Mouse (Mus musculus) spleen, postnatal 14 days (tissue): ENCODE results near the gene Farsa.

ENCODE experiments used
- DNase-seq, 2 experiments: peaks; one replicate each; pipeline ENCODE4 v3.0.0; 2021 to 2022; ENCODE audit warnings: low spot score in 2 of 2

Gene Farsa

DNA sequence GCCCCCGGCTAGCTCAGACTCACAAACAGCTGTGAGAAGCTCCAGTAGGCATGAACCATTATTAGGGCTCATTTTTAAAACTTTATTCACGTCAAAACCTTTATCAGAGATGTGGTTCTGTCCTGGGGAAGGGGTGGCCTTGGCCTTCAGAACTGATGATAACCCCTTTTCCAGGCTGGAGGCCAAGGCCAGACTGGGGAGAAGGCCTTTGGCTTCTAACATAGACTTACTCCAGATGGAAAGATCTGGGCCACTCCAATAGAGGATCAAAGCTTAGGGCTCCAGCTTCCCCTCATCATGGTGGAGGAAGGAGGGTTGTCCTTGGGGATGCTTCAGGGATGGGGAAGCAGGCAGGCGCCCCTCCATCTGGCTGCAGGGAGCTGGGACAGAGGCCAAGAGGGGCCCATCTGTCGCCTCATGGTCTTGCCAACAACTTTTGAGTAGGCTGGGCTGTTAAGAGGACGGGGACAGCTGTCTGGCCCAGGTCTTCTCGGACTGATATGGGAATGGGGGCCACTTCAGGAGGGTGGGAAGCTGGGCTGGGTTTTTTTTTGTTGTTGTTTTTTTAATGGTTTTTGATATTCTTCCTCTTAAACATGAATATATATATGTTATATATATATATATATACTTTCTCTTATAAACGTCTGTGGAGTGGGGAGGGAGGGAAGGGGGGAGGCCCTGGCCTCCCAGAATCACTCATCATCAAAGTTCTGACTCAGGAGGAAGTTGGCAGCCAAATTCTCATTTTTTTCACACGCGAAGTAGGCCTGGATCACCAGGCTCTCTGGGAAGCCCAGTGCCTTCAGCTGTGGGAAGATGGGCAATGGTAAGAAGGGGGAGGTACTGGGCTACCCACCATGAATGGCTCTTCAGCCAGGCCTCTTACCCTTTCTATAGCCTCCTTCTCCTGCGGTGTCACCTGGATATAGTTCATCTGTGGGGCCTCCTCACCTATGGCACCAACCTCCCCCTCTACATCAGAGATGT is 21.6 kb upstream of the Farsa start:
- no peak for DNase-seq

- no peak for DNase-seq
These were observed 19.5 kb upstream of the Farsa start for GRCm38 (mm10) chr8:84837149-84837911.

- no peak for DNase-seq
These were observed 18.8 kb upstream of the Farsa start for GRCm38 (mm10) chr8:84837912-84838470.

DNA sequence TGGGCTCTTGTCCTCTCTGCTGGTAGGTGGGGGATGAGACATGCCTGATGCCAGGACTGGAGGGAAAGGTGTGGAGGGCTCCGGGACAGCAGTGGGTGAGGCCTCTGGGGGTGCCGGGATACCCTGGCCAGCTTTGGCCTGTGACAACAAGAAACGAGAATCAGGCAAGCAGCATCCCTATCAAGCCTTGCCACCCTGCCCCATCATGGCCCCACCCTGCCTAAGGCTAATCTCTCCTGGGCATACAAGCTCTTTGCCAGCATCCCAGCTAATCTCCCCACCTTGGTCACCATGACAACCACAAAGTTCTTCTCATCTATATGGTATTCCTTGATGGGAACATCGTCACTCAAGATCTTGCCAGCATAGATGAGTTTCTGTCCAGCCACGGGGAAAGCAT is 18.3 kb upstream of the Farsa start:
- peak; percentile 67 to 68 for DNase-seq

DNA sequence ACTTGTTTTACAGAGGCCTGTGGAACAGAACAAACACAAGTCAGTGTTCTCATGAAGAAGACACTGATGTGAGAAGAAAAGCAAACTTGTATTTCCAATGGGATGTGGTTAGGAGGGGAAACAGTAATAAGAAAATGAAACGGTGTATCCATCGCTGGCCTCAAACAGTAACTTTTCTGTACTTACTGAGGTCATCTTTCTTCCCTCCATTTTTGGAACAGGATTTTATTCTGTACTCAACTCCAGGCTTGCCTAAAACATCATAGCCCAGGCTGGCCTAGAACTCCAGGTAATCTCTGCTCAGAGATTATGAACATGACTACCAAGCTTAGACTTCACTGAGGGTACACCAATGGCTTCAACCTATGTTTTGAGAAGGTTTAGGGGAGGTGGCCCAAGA is 17.4 kb upstream of the Farsa start:
- no peak for DNase-seq

GRCm38 (mm10) chr8:84839875-84840247 is 16.9 kb upstream of the Farsa start:
- no peak for DNase-seq

GRCm38 (mm10) chr8:84840248-84840999 is 16.4 kb upstream of the Farsa start, which contains the start of gene Rad23a:
Rad23a (minus strand) TSS chr8:84840665.
- peak; percentile 80 to 88 for DNase-seq

GRCm38 (mm10) chr8:84841514-84841913 is 15.3 kb upstream of the Farsa start:
- no peak for DNase-seq

DNA sequence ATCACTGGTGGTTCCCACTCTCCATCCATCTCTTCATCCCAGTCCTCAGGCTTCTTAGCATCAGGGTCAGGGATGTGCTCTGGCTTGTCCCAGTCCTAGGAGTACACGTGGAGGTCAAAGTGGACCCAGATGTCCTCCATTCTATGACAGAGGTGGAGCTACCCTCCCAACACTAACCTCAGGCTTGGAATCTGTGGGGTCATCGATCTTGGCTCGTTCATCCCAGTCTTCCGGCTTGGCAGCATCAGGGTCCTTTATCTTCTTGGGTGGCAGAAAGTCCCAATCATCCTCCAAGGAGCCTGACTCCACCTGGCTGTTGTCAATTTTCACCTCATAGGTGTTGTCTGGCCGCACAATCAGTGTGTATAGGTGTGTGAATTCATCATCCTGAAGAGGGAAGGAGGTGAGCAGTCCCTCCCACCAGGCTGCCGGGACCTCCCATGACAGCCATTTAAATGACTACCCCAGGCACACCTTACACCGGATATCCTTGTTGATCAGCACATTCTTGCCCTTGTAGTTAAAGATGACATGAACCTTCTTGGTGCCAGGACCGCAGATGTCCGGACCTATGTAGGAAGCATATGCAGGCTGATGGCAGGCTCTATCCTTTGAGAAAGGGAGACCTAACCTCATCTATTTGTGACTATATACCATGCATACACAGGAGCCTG is 12.3 kb upstream of the Farsa start:
- DNase-seq: no peak

- DNase-seq: no peak
These were observed 11.3 kb upstream of the Farsa start for GRCm38 (mm10) chr8:84845355-84846093.

GRCm38 (mm10) chr8:84846094-84846721 is 10.6 kb upstream of the Farsa start:
- no peak for DNase-seq

DNA sequence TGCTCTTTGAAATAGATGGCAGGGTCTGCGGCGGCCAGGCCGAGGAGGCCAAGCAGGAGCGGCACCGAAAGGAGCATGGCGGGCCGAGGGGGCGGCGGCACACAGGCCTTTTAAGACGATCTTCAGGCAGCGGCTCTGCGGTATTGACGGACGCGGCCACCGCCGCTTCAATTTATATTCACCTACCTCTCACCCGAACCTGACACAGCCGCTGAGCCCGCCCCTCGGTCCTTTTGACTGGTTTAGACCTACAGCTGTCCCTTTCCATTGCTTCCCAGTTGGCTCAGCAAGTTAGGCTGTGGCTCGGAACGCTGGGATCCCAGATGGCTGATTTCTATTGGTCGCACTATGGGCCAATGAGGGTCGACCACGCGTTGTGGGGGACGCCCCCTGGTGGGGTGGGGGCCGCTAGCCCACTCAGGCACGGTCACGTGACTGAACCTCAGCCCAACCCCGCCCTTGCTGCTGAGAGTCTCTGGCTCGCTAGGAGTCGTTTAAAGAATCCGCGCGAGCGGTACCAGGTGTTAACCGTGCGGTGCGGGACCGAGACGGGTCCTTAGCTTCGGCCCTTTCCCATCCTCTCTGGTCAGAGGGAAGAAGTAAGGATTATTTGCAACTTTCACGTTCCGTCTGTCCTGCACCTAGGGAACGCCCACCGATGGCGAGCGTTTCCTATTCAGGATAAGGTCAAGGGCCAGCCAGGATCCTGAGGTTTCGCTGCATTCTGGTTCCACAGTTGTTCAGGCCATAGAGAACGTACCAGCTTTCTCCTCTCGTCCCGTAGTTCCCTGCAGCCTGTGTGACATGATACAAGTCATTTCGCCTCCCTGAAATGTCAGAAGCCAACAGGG is 9.8 kb upstream of the Farsa start, which contains the start of gene Calr:
Calr (minus strand) TSS at position 213 of the 851 bp plus-strand sequence.
- peak; percentile 99 for DNase-seq

GRCm38 (mm10) chr8:84847684-84848435 is 8.9 kb upstream of the Farsa start:
- DNase-seq: no peak

- DNase-seq: no peak
These were observed 355 bp upstream of the Farsa start for GRCm38 (mm10) chr8:84856434-84856833.

GRCm38 (mm10) chr8:84871376-84872308 is 14.9 kb downstream of the Farsa start, which contains the start of gene Syce2:
Syce2 (plus strand) TSS chr8:84872111.
- DNase-seq: peak; percentile 82 to 85

GRCm38 (mm10) chr8:84872309-84872965 is 15.6 kb downstream of the Farsa start:
- DNase-seq: peak in 1 of 2 experiments; percentile 32
